10 mouse cellular contexts compared by ENCODE assay signal in the genomic region with DNA sequence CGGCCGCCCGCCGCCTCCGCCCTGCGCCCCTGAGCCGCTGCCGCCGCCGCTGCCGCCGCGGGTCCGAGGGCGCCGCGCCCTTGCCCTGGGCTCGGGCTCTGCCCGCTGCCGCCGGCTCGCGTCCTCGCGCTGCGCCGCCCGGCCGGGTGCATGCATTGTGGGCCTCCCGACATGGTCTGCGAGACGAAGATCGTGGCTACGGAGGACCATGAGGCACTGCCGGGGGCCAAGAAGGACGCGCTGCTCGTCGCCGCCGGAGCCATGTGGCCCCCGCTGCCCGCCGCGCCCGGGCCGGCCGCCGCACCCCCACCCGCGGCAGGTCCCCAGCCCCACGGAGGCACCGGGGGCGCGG. TPM values are rescaled to one million over a fixed set of nuclear protein-coding genes. Genes with fewer than 3 reads are reported as not detected.
DNase-seq lines count a peak whose midpoint lies in the region; ATAC-seq and TF ChIP-seq lines count a peak whose summit lies in the region.
"Had no signal": no experiment of that assay in that cellular context is flagged by ENCODE, and none has a peak within 500 bp of the region (broad histone marks: within the 10 kb centered on the region; RNA-seq: fewer than 3 reads in every experiment).

No protein-coding gene starts in this region.

- no peak for TF ChIP-seq CTCF in gastrocnemius, adult 2 months (IDR thresholded peaks at IDR 0.05)
- TF ChIP-seq CTCF in testis, adult 2 months (IDR thresholded peaks at IDR 0.05; ENCODE audit: control insufficient read depth, insufficient read depth, insufficient replicate concordance, low read depth, low read length) = no peak

- no peak for DNase-seq in gastrocnemius, adult 2 months
- DNase-seq in gastrocnemius, postnatal 36 days = no peak
- no peak for DNase-seq in testis, postnatal 14 days (ENCODE audit: low spot score)
- DNase-seq in liver, embryonic 11.5 days (ENCODE audit: low spot score) = no peak
- no peak for DNase-seq in retina, postnatal 1 day
- no peak for DNase-seq in layer of hippocampus, adult 8-10 months (ENCODE audit: low spot score in 2 of 2)
- DNase-seq in spleen, postnatal 14 days (ENCODE audit: low spot score in 2 of 2) = no peak

- intact Hi-C loops in gastrocnemius, adult 2 months (cut with DNase I) = no loop called here
- intact Hi-C loops in gastrocnemius, postnatal 36 days (cut with DNase I) = no loop called here

- H3K27ac ChIP-seq in gastrocnemius, adult 2 months = no peak overlapping the region
- H3K27ac ChIP-seq in testis, adult 2 months (ENCODE audit: control insufficient read depth, insufficient read depth, low read depth, low read length) = no peak overlapping the region
- H3K27ac ChIP-seq in liver, embryonic 11.5 days (ENCODE audit: low read depth, low read length) = no peak overlapping the region

- no peaks in the 10 kb centered on the region for H3K9me3 ChIP-seq in liver, embryonic 11.5 days (ENCODE audit: control insufficient read depth, low read length)

- no peaks in the 10 kb centered on the region for H3K27me3 ChIP-seq in testis, adult 2 months (ENCODE audit: control insufficient read depth, insufficient read depth, low read length)
- H3K27me3 ChIP-seq in liver, embryonic 11.5 days (replicated peaks; ENCODE audit: control insufficient read depth, insufficient read depth, low read length) = peaks cover 66% of the 10 kb centered on the region

- no peaks in the 10 kb centered on the region for H3K36me3 ChIP-seq in testis, adult 2 months (ENCODE audit: control insufficient read depth, insufficient read depth, low read length)
- no peaks in the 10 kb centered on the region for H3K36me3 ChIP-seq in liver, embryonic 11.5 days (ENCODE audit: control insufficient read depth, insufficient read depth, low read length)

- WGBS in liver, embryonic 11.5 days = under 1% methylated on average over 44 of the region's 55 CpGs

- ATAC-seq in liver, embryonic 11.5 days (replicated peaks; ENCODE audit: low FRiP score) = no peak

- peak overlapping the region; percentile 71 for H3K4me3 ChIP-seq in gastrocnemius, adult 2 months
- H3K4me3 ChIP-seq in testis, adult 2 months (ENCODE audit: control insufficient read depth, low read depth, low read length) = peak overlapping the region; percentile 83
- H3K4me3 ChIP-seq in liver, embryonic 11.5 days (ENCODE audit: low read depth, low read length) = peak overlapping the region; percentile 53

- TF ChIP-seq POLR2A in testis, adult 2 months (IDR thresholded peaks at IDR 0.05; ENCODE audit: control insufficient read depth, low read depth, low read length) = no peak

- H3K4me1 ChIP-seq in testis, adult 2 months (ENCODE audit: control insufficient read depth, insufficient read depth, low read length) = peaks cover 25% of the 10 kb centered on the region
- 0 out of 2 replicates have a peak, but pooled peaks cover 6% of the 10 kb centered on the region for H3K4me1 ChIP-seq in liver, embryonic 11.5 days (replicated peaks; ENCODE audit: control insufficient read depth, insufficient read depth, low read length)

- peak overlapping the region; percentile 74 for H3K4me2 ChIP-seq in liver, embryonic 11.5 days

- H3K9ac ChIP-seq in liver, embryonic 11.5 days (ENCODE audit: low read depth, low read length) = no peak overlapping the region

RNA-seq across cellular contexts. Expression of gene Nat8l, which starts 0.9 kb away (rescaled TPM):
- under 1 TPM; 0.05 to 0.20 TPM for total RNA-seq in gastrocnemius, adult 2 months (2021)
- under 1 TPM; 0.05 to 0.20 TPM for total RNA-seq in gastrocnemius, postnatal 36 days (2021)
- 0.40 and 0.41 TPM in 2 replicates for polyA plus RNA-seq in testis, adult 2 months (2012; rRNA removed)
- 0.04 and 0.09 TPM in 2 replicates for polyA plus RNA-seq in liver, embryonic 11.5 days (2014; fragmentation: Nextera tagmentation; extraction: Ambion mirVana)
- total RNA-seq in layer of hippocampus, adult 8-10 months (2022) = 100 to 1,000 TPM; 140 to 156 (median 148) TPM
- polyA plus RNA-seq: C2C12 had no signal

RNA-seq across cellular contexts. Expression of gene Gm1673, which starts 13.4 kb away (rescaled TPM):
- total RNA-seq in gastrocnemius, adult 2 months (2021) = not detected
- not detected for total RNA-seq in gastrocnemius, postnatal 36 days (2021)
- polyA plus RNA-seq in testis, adult 2 months (2012; rRNA removed) = 154 and 207 TPM in 2 replicates
- polyA plus RNA-seq in liver, embryonic 11.5 days (2014; fragmentation: Nextera tagmentation; extraction: Ambion mirVana) = 24.1 and 27.6 TPM in 2 replicates
- 10 to 100 TPM; 46.7 to 64.8 (median 54.9) TPM for total RNA-seq in layer of hippocampus, adult 8-10 months (2022)
- total RNA-seq: hematopoietic stem cell, adult 5-6 weeks had no signal

Comparison
In these comparisons a context has a peak if more than half of its experiments do, and no peak if none do; other contexts are left out.
1. RNA of gene Nat8l, which starts 0.9 kb away (total RNA-seq): 140 to 156 TPM in layer of hippocampus, adult 8-10 months; 0.05 to 0.20 TPM in gastrocnemius, postnatal 36 days and 0.05 to 0.20 TPM in gastrocnemius, adult 2 months; every median in the first group is over 100 times any median in the second.
2. RNA of gene Gm1673, which starts 13.4 kb away (total RNA-seq): 46.7 to 64.8 TPM in layer of hippocampus, adult 8-10 months; not detected in gastrocnemius, postnatal 36 days and not detected in gastrocnemius, adult 2 months; every median in the first group is over 10 times any median in the second.
3. Peak in every context shown above with its lines, with median percentiles within 50 percentile points of each other: H3K4me3 ChIP-seq.